Mouse (Mus musculus) ovary, postnatal 10 days (tissue): ENCODE data around the gene Ints11.

ENCODE experiments used
- DNase-seq: peaks from one replicate; pipeline ENCODE4 v3.0.0; 2022; ENCODE audit warnings: low spot score

The Ints11 gene

DNA sequence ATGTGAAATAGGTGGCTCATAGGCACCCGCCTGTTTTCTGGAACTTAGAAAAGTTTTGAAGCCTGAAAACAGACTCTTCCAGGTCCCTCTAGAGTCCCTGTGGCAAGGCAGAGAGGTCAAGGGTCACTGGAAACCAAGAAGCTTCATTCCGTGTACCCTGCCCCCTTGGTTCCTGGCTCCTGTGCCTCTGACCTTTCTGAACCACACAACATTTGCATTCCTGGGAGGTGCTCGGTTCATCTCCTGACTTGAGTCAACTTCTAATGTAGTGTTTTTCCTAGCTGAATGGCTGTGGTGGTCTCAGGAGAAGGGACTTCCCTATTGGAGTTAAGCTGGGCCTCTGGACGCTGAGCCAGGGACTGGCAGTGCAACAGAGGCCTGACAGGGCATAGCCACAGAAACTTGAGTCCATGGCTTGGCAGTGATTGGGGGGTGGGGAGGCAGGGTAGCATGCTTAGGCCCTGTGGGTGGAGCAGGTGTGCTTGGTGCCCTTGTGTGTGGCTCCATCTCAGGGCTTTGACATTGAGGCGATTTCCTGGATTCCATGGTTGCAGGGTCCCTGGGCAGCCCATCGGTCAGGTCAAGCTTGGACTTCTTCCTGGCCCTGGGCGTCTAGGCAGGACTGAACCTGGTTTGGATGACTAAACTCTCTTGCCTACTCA lies 20.8 kb upstream of the Ints11 start:
- DNase-seq = no peak

DNA sequence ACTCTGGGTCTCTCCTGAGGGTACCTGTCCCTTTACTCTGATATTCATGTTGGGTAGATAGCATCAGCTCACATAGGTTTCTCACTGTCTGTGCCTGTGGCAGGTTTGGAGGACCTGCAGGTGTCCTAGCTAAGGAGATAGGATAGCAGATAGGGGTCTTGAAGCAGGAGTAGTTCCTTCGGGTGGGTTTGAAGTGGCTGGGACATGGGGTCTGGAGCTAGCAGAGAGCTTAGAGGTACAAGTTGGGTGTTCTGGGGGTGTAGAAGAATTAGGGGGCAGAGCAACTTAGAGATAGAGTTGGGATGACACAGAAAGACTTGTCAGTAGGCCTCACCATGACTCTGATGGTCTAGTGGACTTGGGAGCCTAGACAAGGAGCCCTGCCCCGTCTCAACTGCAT lies 20.0 kb upstream of the Ints11 start:
- no peak for DNase-seq

DNA sequence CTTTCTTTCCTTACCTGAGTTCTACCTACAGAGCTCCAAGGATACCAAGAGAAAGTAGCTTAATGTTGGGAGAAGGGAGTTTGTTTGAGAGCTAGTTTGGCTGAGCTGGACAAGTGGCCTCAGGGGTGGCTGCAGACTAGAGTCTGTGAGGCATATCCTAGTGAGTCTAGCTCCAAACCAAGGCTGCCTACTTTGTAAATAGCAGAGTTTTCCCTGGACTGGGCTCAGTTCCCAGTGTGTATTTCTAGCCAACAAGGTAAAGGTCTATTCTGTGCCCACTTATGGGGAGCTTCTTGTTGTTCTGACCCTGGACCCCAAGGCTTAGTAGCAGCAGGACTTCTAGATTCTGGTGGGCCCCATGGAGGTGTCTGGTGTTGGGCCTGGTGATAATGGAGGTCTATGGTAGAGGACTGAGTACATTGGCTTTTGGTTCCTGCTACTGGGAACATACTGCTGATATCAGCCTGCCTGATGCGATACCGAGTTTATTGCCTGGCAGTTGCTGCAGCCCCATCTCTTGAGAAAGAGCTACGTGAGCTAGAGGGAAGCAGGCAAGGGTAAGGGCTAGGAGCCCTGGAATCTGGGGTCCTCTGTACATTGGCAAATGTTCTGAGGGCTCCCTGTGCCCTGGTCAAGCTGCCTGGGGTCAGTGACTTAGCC lies 19.4 kb upstream of the Ints11 start:
- no peak for DNase-seq

DNA sequence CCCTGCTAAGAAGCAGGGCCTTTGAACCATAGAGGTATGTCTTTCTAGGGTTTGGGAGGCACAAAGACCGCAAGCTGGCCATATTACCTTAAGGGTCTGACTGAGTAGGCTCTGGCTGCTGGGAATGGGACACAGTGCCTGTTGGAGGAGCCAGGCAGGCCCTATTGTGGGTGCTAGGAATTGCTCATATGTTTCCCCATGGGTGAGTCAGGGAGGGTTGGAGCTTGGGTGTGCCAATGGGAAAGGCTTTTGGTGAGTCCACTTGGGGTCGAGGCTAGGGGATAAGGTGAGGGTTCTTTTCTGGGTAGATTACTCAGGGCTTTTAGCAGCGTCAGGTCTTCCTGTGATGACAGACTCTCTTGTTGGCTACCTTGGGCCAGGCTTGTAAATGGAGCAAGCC lies 18.0 kb upstream of the Ints11 start:
- no peak for DNase-seq

DNA sequence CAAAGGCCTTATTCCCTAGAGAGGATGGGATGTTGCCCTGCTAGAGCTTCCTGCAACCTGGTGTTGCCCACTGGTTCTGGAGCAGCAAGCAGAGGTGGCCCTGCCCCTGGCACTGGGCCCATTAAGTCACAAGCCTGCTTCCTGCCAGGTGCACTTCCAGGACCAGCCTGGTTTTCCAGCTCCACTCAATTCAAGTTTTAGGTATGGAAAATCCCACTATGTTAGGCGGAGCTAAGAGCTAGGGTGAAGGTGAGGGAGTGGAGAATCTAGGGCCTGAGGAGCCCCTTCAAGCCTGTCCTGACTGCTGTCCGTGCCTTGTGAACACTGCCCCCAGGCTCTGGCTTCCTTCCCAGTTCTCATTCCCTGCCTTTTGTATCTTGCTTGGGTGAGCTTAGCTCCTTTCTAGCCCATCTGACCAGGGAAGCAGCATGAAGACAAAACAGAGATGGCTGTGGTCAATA lies 17.4 kb upstream of the Ints11 start:
- DNase-seq = no peak

DNA sequence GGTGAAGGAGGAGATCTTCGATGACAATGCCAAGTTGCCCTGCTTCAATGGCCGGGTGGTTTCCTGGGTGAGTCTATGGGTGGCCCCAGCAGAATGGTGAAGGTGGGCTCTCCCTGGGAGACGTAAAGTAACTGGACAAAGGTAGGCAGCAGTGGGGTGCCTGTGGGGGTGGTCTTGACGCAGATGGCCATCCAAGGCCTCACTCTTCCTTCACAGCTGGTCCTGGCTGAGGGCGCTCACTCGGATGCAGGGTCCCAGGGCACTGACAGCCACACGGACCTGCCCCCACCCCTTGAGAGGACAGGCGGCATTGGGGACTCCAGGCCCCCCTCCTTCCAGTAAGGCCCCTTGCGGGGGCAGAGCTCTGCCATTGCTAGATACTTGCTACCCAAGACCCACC lies 15.9 kb upstream of the Ints11 start:
- no peak for DNase-seq

DNA sequence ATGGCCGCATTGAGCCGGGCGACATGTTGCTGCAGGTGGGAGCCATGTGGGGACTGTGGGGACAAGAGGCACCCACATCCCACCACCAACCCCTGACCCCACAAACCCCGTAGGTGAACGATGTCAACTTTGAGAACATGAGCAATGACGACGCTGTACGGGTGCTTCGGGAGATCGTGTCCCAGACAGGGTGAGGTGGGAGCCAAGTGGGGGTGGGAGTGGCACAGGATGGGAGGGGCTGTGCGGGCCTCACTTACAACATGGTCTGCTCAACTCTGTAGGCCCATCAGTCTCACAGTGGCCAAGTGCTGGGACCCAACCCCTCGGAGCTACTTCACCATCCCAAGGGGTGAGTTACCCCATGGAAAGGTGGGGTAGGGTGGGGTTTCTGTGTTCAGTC lies 14.4 kb upstream of the Ints11 start:
- DNase-seq = no peak

DNA sequence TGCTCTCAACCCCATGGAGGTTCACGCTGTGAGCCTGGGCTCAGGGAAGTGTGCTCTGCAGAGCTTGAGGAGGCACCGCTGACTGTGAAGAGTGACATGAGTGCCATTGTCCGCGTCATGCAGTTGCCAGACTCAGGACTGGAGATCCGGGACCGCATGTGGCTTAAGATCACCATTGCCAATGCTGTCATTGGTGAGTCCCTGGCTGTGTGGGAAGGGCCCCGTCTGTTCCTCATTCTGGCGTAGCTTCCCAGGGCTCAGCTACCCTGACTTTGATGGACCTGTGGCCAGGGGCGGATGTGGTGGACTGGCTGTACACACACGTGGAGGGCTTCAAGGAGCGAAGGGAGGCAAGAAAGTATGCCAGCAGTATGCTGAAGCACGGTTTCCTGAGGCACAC lies 13.3 kb upstream of the Ints11 start:
- no peak for DNase-seq

DNA sequence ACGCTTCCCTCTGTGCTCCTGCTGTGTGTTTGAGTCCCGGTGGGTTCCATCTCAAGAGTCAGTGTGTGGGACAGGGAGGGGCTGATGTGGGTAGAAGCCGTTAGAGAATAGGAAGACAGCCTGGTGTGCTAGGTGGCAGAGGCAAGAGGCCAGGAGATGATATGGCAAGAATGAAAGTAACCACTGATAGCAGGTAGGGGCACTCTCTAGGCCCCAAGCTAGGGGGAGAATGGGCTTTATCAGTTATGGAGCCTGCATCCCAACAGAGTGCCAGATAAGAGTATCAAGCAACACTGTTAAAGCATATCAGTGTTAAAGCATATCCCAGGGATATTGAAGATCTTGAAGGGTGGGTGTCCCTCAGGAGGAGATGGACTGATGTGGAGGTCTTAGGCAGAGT lies 12.5 kb upstream of the Ints11 start:
- no peak for DNase-seq

DNA sequence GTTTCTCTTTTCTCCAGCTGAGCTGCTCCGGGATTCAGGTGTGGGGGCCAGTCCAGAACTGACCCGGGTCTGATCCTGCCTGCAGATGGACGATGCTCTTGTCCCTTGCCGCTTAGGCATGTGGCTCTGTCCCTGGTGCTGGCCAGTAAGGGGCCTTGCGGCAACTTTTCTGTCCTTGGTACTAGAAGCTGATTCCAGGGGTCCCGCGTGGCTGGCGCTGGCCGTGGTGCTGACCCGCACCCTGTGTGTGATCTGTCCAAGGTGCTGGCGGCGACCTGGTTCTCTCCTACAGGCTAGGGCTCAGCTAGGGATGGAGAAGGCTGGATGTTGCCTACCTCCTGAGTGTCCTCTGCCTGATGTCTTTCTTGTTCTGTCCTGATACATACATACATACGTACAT lies 10.0 kb upstream of the Ints11 start:
- peak; percentile 67 for DNase-seq

DNA sequence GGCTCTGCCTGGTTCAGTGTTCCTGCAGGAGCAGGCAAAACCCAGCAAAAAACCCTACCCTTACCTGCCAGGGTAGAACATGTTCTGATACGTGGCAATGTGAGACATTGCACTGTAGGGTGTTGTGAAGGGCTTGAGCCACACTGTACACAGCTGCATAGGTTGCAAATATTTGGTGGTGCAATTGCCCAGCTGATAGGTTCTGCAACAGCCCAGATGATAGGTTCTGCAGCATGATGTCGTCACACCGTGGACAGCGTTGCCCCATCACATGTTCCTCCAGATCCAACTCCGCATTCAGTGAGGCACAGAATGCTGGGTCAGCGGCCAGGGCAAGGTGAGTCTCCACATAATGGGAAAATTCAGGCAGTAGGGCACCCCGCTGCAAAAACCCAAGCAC lies 7.6 kb upstream of the Ints11 start:
- DNase-seq = no peak

DNA sequence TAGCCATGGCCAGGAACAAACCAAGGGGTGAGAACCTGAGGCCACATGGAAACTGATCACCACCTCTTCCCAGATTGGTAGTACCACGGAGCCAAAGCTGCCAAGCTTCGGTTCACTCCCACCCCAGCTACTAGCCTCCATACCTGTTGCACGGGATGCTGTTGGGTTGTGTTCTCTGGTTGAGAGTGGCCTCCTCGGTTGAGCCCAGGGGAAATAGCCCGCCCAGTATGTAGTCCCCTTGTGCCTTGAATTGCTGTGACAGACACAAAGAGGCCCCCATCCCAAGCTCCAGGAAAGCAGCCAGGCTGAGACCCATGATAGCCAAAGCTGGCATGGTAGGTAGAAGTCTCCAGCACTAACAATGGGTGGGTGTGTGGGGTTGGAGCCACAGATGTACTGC lies 6.3 kb upstream of the Ints11 start, which contains the start of gene Tas1r3:
Gene Tas1r3 (minus strand): TSS at position 362 of the 400 bp plus-strand sequence.
- DNase-seq = no peak

DNA sequence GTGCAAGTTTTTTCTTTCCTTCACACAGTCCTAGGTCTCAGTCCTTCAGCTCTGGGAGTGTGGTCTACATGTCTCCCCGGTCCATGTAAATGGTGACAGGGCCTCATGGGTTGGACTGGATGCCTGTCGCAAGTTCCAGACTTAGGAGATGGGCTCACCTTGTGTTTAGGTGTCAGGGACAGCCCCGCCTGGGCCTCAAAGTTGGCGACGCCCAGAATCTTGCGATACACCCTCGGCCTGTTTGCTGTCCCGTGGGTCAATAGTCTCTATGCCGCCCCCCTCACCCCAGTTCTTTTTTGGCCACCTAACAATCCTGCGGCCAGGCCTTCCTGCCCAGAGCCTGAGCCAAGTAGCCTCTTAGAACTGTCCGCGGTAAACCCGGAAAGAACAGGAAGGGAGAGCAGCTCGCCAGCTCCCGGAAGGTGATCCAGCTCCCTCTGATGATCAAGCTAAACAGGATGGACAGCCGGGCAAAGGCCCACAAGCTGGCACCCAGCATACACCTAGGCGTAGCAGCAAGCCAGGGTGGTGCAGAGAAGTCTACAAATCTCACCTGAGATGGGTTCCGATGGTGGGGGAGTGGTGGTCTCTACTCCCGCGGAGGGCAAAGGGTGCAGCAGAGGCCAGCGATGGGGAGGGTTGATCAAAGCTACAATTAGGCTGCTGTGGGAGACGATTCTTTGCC lies 590 bp upstream of the Ints11 start:
- no peak for DNase-seq

DNA sequence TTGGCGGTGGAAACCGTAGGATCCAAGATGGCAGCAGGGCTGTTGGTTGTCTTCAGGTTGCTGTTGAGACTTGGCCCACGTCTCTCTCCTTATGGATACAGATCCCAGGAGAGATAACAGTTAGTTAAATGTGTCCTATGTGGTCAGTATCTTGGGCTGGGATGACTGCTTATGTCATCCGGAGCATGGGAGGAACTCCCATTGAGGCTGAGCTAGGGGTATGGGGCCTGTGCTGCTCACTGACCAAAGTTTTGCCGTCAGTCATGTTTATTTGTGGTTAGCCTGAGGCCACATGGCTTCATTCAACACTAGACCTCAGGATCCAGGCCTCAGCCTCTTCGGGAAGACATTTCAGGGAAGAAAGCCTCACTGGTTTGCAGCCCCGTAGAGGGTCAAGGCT lies 2.1 kb downstream of the Ints11 start:
- no peak for DNase-seq

DNA sequence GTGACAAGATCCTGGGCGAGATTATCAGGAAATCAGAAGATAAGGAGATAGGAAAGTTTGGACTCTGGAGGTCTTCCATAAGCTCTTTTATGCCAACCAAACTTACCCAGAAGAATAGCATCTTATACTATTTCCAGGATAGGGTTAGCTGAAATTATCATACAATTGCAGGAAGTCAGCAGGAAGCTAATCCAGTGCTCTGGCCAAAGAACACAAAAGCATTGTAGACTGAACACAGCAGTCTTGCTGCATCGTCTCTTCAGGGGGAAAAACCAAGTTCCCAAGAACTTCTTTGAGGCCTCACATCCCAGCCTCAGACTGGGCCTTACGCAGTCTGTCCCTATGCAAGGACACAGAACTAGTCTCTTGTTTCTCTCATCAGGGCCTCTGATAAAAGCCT lies 14.2 kb downstream of the Ints11 start:
- no peak for DNase-seq

DNA sequence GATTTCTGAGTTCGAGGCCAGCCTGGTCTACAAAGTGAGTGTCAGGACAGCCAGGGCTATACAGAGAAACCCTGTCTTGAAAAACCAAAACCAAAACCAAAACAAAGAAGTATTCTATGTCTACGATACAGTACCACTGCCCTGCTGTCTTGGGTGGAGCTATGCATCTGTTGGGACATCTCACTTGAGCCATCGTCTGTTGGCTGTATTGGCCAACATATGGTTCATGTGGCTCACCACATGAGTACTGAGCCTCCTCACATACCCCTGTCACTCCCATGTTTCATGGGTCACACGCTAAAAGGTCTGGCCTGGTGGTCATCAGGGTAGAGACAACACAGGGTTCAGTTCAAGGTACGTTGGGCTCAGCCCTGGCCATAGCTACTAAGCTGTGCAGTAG lies 17.0 kb downstream of the Ints11 start:
- DNase-seq = no peak

DNA sequence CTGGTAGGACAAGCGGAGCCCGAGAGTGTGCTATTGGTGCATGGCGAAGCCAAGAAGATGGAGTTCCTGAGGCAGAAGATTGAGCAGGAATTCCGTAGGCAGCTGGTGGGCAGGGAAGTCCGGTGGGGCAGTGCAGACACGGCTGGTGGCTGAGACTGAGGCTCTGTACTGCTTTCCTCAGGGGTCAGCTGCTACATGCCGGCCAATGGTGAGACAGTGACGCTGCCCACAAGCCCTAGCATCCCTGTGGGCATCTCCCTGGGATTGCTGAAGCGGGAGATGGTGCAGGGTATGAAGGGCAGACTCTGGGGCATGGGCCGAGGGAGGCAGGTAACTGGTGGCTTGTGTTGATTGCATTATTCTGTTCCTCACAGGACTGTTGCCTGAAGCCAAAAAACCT lies 18.3 kb downstream of the Ints11 start:
- DNase-seq = no peak

DNA sequence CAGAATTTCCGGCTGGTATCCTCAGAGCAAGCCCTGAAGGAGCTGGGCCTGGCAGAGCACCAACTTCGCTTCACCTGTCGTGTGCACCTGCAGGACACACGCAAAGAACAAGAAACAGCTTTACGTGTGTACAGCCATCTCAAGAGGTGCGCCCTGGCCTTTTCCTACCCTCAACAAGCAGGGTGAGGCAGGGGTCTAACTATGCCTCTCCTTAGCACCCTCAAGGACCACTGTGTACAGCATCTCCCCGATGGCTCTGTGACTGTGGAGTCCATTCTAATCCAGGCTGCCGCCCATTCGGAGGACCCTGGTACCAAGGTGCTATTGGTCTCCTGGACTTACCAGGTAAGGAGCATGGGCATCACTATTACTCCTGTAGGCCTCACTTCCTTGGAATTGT lies 18.8 kb downstream of the Ints11 start:
- DNase-seq = no peak

DNA sequence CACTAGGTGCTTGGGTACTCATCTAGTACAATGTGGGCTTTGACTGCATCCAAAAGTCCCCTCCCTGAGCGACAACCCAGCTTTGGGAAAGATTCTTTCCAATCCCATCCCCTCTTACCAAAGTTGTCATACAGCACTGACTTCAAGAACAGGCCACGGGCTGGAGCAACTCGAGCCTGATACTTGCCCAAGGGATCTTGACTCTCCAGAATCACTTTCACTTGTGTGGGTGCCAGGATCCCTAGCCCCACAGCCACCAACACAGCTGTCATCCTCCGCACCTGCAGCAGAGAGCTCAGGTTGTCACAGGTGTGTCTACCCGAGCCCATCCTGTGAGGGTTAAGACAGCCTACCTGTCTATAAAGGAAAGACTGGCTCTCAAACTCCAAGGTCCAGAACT lies 20.0 kb downstream of the Ints11 start:
- no peak for DNase-seq

DNA sequence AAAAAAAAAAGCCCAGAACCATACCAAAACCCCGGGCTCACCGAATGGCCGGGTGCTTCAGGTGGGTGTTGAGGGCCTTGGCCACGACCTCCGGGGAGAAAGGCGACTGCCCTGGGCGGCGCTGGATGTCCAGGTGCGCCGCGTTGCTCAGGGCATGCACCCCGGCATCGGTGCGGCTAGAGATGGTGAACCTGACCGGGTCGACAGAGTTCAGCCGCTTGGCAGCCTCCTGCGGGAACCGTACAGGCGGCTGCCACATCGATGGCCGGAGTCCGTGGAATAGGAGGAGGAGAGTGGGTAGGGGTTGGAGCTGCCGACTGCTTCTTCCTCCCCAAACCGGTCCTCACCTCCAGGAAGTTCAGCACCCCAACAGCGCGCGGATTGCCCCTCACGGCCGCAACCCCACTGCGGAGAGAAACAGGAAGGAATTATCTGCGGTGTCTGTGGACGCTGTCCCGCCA lies 21.7 kb downstream of the Ints11 start:
- DNase-seq = no peak

DNA sequence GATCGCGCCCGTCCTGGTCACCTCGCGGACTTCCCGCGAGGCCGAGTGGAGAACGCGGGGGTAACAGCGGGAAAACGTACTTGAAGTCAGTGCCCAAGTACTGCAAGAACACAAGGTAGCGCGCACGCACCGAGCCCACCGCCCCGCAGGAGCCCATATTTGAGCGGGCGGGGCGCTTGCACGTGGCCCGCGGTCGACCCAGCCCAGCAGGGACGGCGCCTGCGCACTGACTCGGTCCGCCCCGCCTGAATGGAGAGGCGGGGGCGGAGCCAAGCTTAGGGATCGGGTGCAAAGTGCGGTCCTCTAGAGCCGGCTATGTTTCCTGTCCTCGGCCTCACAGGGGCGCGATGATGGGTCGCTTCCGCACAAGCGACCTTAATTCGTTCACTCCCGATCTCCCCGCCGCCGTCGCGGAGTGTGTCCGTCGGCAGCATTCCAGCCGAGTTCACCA lies 22.2 kb downstream of the Ints11 start, which contains the start of the genes Pusl1 and Acap3:
Gene Pusl1 (minus strand): TSS at position 231 of the 451 bp plus-strand sequence.
Gene Acap3 (plus strand): TSS at position 272 of the 451 bp plus-strand sequence.
- peak; percentile 90 for DNase-seq

DNA sequence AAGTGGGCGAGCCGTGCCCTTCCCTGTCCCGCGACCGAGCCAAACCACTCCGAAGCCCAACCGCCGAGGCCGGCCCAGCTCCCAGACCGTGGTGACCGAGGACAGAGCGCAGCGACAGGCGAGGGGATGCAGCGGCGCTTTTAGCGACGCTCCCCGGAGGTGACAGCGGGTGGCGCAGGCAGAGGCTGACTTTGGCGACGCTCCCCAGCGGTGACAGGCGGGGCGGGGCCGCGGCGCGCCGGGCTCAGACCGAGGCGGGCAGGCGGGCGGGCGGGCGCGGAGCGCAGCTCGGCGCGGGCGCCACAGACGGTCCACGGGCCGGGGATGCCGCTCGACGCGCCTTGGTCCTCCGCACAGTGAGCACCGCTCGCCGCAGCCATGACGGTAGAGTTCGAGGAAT lies 22.7 kb downstream of the Ints11 start:
- no peak for DNase-seq
